Mouse (Mus musculus) adrenal gland, postnatal 10 days (tissue): ENCODE results near the gene Nbea. TPM values are rescaled to one million over a fixed set of nuclear protein-coding genes. Genes with fewer than 3 reads are reported as not detected.

Experiments
- DNase-seq: peaks from one replicate; pipeline ENCODE4 v3.0.0; 2021; ENCODE audit warnings: mixed read lengths
- total RNA-seq, 2 experiments: library from RNA; stranded (reverse); gene quantifications; 2 replicates each; pipeline ENCODE4 v1.2.3; 2021

Gene Nbea
- total RNA-seq, 2 experiments from 2014 or later, result 15.1 to 22.7 TPM

DNA sequence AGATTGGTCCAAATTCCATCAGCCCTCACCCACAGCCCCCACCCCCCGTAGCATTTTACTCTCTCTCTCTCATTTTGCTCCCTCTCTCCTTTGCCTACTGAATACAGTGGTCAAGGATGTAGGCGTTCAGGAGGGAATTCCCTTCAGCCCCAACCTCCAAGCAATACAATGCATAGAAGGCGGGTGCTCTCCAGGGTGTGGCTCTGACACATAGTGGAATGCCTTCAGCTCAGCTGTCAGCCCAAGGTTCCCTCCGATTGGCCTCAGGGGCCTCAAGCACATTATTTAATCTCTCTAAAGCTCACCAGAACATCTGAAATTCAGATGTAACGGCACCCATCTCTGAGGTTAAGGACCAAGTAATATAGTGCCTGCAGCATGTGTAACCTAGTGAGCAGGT is 590.2 kb downstream of the Nbea start:
- DNase-seq, result no peak

DNA sequence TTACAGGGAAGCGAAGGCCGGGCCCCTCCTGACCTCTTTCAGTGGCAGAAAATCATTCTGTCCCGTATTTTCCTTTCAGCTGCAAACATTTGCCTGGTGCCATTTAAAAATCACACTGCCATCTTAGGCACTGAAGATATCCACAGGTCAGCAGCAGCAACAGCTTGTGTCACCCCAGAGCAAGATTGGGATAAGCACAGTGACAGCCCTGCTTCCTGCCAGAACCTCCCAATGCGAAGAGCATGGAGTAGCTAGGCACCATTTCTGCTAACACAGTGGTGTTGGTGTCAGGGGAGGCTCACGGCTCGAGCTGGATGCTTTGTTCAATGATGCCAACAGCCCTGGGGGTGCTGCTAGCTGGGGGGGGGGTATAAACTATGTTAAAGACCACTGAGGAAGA is 592.8 kb downstream of the Nbea start:
- DNase-seq, result no peak

DNA sequence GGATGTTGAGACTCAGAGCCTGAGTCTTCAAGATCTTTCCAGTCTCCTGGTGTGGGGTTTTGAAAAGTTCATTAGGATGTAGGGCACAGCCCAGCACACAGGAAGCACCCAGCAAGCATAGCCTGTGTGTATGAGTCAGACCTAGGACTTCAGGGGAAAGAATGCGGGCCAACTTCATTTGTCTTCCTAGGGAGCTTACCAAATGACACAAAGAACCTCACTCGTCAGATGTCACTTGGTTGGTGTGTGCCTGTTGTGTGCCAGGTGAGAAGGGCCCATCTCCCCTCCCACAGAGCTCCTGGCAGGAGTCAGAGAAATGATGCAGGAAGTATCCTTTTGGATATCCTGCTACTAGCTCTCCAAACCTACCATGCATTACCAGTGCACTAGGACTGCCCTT is 593.2 kb downstream of the Nbea start:
- DNase-seq, result no peak

DNA sequence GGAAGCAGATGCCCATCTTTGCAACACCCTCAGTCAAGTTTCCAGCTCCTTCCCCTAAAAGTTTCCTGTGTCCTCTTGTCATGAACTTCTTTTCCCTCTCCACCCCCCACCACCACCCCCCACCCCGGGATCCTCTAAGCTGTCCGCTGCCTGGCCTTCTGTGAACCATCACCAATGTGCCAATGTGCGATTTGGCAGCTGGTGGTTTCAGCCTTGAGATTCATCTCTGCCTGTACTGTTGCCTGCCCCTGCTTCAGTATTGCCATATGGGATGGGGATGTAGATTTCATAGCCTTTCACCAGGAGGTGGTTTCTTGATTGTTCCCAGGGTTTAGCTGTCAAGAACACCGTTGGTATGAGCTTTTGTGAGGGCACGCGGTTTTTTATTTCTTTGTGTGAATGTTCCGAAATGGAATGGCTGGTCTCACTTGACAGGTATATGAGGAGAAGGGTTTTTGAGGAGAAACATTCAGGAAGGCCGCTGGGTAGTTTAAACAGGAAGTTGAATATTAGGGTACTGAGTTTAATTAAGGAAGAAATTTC is 594.0 kb downstream of the Nbea start:
- no peak for DNase-seq

DNA sequence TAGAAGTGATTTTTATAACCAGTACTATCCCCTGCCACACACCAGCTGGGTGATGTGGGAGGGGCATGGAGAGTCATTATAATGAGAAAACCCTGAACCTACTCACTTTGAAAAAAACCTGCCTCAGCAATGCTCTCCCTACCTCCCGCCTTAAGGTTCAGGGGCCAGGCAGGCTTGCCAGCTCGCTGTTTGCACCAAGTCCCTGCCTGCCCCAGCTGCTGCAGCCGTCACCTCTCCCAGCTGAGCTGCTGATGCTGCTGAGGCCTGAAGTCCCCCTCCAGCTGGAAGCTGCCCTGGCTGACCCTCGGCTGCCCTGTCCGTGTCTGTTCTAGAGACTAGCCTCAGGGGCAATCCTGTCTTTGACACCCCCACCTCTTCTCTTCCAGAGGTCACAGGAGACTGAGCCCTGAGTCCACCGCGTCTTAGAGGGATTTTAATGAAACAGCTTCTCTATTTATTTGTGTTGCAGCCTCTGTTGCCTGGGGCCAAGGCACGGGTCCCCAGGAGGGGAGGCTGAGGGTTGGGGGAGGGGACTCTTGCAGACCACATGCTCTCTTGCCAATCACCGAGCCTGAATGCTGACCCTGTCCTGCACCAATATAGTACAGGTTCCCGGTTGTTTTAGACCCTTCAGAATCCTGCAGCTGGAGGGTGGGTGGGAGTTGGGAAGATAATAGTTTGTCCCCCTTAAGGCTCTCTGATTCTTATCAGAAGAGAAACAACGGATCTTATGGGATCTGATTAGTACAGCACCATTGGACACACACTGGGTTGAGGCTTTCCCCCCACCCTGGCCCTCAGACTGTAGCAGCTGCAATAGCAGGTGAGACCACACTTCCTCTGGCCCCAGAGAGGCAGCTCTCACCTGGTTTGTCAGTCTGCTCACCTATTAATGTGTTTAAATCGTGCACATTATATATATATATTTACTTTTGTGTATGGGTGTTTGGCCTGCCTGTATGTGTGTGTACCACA is 595.2 kb downstream of the Nbea start:
- no peak for DNase-seq

DNA sequence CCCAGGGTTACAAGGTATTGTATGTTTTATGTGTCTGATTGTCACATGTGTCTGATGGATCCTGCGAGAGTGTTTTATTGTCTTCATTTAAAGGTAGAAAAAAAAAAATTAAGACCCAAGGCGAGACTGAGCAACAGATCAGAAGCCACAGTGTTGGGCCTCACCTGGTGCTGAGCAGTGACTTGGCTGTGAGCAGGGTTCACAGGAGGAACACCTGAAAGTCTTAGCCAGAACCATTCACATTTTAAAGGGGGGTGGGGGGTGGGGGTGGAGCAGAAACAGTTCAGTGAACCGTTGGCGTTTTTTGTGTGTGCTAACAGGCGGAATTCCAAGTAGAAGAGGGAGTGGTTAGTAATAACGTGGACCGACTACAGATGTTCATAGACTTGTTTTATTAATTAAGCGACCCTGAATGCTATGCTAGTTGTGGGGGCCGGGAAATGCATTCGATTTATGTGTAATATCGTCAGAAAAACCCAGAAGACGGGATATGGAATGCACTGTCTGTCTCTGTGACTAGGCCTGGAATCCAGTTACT is 596.0 kb downstream of the Nbea start:
- DNase-seq, result no peak
